Mouse (Mus musculus): ENCODE data around the gene Dock10.

Gene Dock10

GRCm38 (mm10) chr1:80606131-80606754 lies 152.1 kb downstream of the Dock10 start:
- DNase-seq, result no peak

GRCm38 (mm10) chr1:80604332-80604731 lies 154.0 kb downstream of the Dock10 start:
- no peak for DNase-seq

- DNase-seq, result no peak
These were observed 155.2 kb downstream of the Dock10 start for GRCm38 (mm10) chr1:80603081-80603480.

GRCm38 (mm10) chr1:80583281-80583680 lies 175.0 kb downstream of the Dock10 start:
- no peak for DNase-seq

- no peak for DNase-seq
These were observed 176.1 kb downstream of the Dock10 start for GRCm38 (mm10) chr1:80582186-80582585.

- peak; percentile 69 for DNase-seq
These were observed 181.4 kb downstream of the Dock10 start for GRCm38 (mm10) chr1:80576898-80577297.

GRCm38 (mm10) chr1:80556446-80556845 lies 201.9 kb downstream of the Dock10 start:
- DNase-seq, result no peak

GRCm38 (mm10) chr1:80541522-80541921 lies 216.8 kb downstream of the Dock10 start:
- DNase-seq, result no peak

GRCm38 (mm10) chr1:80522197-80522596 lies 236.1 kb downstream of the Dock10 start:
- DNase-seq, result peak; percentile 22

- no peak for DNase-seq
These were observed 237.9 kb downstream of the Dock10 start for GRCm38 (mm10) chr1:80520456-80520855.

- no peak for DNase-seq
These were observed 238.4 kb downstream of the Dock10 start for GRCm38 (mm10) chr1:80519893-80520292.

- DNase-seq, result no peak
These were observed 242.5 kb downstream of the Dock10 start for GRCm38 (mm10) chr1:80515836-80516235.

- no peak for DNase-seq
These were observed 245.9 kb downstream of the Dock10 start for GRCm38 (mm10) chr1:80512210-80512948.

GRCm38 (mm10) chr1:80504757-80505156 lies 253.6 kb downstream of the Dock10 start:
- no peak for DNase-seq

GRCm38 (mm10) chr1:80504081-80504480 lies 254.2 kb downstream of the Dock10 start:
- no peak for DNase-seq

- no peak for DNase-seq
These were observed 255.7 kb downstream of the Dock10 start for GRCm38 (mm10) chr1:80502456-80503165.

- DNase-seq, result no peak
These were observed 259.1 kb downstream of the Dock10 start for GRCm38 (mm10) chr1:80499264-80499663.

- DNase-seq, result no peak
These were observed 262.0 kb downstream of the Dock10 start for GRCm38 (mm10) chr1:80496360-80496759.

- no peak for DNase-seq
These were observed 274.9 kb downstream of the Dock10 start for GRCm38 (mm10) chr1:80483419-80483818.

- DNase-seq, result no peak
These were observed 283.4 kb downstream of the Dock10 start for GRCm38 (mm10) chr1:80474942-80475341.

GRCm38 (mm10) chr1:80472395-80472794 lies 285.9 kb downstream of the Dock10 start:
- no peak for DNase-seq

GRCm38 (mm10) chr1:80461348-80461747 lies 297.0 kb downstream of the Dock10 start, which contains the start of gene Gm45261:
Gene Gm45261 (minus strand): TSS chr1:80461448.
- no peak for DNase-seq

GRCm38 (mm10) chr1:80459923-80460322 lies 298.4 kb downstream of the Dock10 start:
- DNase-seq, result no peak

- no peak for DNase-seq
These were observed 298.9 kb downstream of the Dock10 start for GRCm38 (mm10) chr1:80459477-80459876.
